Mouse (Mus musculus) urinary bladder, postnatal 25 days (tissue): ENCODE results near the gene Pycard.
A peak's percentile ranks its signal among the peaks of the same experiment; 100 is the strongest.
"Not testable (repeated sequence)": the region's sequence is repeated elsewhere in the genome, so short reads cannot be mapped to it uniquely, and the experiment has no call there.

Source experiments
- DNase-seq: peaks from one replicate; pipeline ENCODE4 v3.0.0; 2022; ENCODE audit warnings: low spot score

Pycard gene

DNA sequence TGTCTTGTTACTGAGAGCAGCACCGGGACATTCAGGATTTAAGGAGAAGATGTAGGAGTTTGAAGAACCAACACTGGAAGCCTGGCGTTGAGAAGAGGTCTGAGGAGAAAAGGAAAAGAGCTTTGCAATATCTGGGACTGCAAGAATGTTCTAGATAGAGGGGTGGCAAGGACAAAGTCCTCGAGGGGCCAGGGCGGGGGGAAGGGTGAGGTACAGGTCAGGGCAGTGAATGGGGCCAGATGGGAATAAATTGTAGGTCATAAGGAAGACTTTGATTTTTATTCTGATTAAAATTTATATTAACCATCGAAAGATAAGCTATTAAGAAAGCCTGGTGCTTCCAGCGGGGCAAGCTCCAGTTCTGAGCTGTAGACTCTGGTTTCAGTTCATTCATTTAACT is 9.4 kb upstream of the Pycard start:
- no peak for DNase-seq

DNA sequence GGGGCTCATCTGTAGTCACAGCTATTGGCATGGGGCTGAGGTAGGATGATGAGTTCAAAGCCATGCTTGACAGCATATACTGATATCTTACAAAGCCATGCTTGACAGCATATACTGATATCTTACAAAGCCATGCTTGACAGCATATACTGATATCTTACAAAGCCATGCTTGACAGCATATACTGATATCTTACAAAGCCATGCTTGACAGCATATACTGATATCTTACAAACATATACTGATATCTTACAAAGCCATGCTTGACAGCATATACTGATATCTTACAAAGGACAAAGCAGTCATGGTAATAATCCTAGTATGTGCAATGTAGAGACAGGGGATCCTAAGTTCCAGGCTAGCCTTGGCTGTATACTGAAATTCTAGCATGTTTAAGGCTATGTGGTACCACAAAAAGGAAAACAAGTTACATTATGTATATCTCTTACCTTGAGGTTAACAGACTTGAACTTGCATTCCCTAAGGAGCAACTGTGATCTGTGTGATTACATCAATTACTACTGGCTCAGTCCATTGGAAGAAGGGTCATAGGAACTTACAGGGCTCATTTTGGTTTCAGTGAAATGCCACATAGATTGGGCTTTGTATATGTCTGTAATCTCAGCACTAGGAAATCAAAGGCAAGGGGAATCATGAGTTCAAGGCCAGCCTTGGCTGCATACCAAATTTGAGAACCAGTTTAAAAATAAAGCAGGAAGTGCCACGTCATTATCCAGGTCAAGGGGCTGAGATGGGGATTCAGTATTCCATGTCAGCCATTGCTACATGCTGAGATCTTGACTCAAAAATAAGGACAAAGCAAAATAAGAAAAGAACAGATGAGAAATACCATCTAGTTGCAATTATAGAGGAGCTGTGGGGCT is 6.6 kb upstream of the Pycard start:
- DNase-seq, result no peak

DNA sequence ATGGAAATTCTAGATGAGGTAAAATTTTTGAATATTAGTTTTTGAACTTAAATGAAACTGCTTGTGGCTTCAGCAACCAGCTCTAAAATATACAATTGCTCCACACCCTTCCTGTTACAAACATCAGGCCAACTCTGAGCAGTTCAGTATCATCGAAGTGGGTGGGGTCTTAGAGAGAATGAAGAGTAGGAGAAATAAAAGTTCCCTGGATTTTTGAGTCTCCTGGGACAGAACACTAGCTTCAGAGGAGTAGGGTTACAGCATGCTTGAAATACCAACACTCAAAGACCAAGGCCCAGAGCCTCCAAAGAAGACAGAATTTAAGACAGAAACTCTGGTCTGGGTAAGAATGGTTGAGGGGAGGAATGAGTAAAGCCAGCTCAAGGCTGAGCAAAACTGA is 5.8 kb upstream of the Pycard start:
- DNase-seq, result no peak

- no peak for DNase-seq
These were observed 953 bp downstream of the Pycard start for GRCm38 (mm10) chr7:127992488-127993340.

DNA sequence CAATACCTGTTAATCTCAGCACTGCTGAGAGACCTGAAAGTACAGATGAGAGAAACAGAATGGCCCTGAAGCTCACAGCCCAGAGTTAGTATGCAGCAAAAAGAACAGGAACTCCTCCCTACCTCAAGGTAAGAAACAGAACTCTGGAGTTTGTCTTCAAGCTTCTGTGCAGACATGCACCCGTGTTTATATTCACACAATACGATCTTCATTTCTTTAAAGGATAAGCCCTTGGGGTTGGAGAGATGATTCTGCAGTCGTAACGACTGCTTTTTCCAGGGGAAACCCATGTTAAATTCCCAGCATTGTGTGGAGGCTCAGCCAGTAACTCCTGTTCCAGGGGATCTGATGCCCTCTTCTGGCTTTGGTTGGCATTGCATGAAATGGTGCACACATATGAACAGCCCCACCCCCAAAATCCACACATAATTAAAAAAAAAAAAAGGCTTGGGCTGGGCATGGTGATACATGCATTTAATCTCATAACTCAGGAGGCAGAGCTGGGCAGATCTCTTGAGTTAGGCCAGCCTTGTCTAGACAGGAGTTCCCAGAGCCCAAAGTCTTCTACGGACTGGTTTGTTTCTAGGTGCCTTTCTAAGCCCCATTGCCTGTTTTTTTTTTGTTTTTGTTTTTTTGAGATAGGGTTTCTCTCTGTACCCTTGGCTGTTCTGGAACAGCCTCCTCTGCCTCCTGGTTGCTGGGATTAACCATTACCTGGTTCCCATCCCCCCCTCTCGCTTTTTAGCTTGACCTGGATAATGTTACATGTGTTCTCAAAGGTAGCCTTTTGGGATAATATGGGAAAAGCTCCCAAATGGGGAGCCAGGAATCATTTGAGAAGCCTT is 1.8 kb downstream of the Pycard start:
- peak; percentile 69 for DNase-seq

DNA sequence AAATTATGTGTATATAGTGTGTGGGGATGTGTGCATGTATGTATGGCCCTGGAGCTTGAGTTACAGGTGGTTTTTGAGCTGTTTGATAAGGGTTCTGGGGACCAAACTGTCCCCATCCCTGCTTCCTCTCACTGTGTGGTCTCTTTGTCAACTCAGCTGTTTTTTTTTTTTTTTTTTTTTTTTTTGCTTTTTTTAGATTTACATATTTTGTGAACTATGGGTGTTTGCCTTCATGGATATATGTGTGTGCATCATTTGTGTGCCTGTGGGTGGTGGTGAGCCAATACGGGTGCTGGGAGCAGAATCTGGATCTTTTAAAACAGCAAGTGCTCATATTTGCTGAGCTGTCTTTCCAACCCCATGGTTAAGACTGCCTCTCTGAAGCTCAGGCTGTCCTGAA is 4.8 kb downstream of the Pycard start:
- DNase-seq, result no peak

DNA sequence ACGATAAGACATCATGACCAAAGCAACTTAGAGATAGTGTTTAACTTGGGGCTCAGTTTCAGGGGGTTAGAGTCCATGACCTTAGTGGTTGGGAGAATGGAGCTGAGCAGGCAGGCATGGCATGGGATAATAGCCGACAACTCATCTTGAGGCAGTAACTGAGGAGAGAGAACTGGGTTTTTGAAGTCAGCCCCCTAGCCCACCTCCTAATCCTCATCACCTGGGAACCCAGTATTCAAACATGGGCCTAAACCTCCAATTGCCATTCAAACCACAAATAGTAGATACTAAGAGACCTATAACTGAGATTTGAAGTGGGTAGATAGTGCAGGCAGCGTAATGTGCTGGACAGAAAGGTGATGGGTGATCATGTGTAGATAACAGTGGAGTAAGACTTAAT is 13.1 kb downstream of the Pycard start:
- no peak for DNase-seq

GRCm38 (mm10) chr7:127978856-127979255 is 14.8 kb downstream of the Pycard start:
- DNase-seq, result no peak

GRCm38 (mm10) chr7:127974413-127974930 is 19.2 kb downstream of the Pycard start:
- no peak for DNase-seq

DNA sequence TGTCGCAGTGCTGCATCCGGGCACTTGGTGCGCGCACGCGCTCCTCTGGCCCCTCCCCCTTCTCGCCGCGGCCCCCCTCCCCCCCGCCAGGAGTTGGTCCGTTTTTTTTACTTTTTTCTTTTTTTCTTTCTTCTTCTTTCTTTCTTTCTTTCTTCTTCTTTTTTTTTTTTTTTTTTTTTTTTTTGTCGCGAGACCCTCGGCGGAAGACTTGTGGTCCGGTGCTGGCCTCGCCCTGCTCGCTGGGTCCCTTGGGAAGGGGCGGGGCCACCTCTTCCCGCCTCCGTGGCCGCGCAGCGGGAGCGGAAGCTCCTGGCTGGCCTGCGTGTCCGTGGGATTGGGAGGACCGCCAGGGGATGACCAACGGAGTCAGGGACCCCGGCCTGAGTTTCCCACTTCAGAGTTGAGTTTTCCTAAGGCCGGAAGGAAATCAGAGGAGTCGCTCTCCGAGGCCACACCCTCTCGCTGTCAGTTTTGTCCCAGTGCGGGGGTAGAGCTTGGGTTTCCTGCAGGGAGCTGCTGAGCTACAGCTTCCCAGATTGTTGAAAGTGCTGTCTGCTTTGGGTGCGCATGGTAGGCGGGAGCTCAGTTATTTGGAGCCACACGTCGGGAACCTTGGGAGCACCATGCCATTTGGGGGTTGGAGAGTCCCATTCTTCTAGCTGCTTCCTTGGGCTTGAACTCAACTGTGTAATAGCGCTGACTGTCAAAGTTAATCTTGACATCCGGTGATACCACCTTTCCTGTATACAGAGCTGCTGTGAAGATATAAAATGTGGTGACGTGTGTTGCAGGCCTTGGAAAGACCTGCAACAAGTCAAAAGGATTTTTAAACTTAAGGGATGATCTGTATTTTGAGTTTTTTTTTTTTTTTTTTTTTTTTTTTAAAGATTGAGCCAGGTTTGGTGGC is 25.5 kb downstream of the Pycard start:
- peak; percentile 69 for DNase-seq

- peak; percentile 98 for DNase-seq
These were observed 26.4 kb downstream of the Pycard start, which contains the start of gene Fus for GRCm38 (mm10) chr7:127967004-127967921. Gene Fus, plus strand, starts transcription at chr7:127967457.

DNA sequence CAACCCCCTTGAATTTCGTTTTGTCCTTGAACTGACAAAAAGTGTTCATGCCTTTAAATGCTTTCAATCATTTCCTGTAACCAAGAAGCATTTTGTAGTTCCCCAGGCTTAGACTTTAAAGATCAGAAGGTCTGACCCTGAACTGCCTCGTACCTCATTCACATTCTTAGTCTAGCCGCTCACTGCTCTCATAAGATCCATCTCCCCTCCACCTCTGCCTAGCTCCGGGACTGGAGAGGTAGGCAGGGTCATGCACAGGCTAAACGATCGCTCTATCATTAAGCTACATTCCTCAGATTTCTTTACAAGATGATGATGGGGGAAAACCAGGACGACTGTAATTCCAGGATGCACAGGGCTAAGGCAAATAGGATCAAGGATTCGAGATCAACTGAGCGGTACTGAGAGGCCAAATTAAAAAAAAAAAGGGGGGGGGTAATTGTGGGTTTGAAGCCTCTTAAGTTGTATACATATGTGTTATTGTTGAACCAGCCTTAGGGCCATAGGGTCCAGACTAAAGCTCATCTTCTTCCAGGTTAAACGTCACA is 27.2 kb downstream of the Pycard start:
- no peak for DNase-seq

DNA sequence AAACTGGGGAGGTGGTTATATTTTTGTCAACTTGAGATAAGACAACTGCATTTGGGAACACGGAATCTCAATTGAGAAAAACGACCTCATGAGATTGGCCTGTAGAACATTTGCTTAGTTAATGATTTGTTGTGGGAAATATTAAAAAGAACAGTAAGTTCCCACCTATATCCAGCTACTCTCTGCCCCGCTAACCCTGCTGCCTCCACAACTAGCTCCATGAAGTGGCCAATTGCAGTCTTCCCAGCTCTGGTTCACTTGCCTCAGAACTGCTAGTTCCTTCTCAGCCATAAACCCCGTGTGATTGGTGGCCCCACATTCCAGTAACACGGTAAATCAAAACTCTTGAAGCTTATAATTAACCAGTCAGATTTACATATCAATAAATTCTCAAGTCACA is 34.3 kb downstream of the Pycard start:
- DNase-seq, result no peak

GRCm38 (mm10) chr7:127952864-127953581 is 40.6 kb downstream of the Pycard start:
- DNase-seq, result no peak

DNA sequence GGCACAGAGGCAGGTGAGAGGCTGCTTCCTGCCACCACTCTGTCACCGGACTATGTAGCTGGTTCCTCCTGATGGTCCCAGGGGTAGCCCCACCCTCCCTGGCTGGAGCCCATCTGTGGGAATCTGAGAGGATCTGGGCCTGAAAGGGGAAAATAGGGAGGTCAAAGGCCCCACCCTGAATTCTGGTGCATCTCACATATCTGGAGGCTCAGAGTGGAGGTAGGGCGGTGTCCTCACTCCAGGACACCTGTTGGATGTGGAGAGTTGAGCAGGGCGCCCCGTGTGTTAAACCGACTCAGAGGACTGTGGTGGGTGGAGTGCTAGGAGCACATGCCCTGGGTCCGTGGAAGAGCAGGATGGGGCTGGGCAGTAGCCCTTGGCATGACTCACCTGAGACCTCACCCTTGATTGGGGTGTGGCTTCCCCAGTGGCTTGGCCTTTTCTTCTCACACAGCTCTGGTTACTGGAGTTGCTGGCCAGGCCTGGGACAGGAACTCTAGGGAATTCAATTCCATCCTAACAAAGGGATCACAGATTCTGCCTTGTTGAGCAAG is 47.1 kb downstream of the Pycard start, which contains the start of gene Prss36:
Gene Prss36 (minus strand): TSS at position 256 of the 554 bp plus-strand sequence.
- DNase-seq, result no peak

GRCm38 (mm10) chr7:127944614-127945013 is 49.1 kb downstream of the Pycard start:
- DNase-seq, result no peak

- DNase-seq, result not testable (repeated sequence)
These were observed 51.6 kb downstream of the Pycard start for GRCm38 (mm10) chr7:127942097-127942496.
